Mouse (Mus musculus): ENCODE results near the gene Cdkn1b.

Cdkn1b gene

GRCm38 (mm10) chr6:134968326-134968725 is 48.1 kb downstream of the Cdkn1b start:
- no peak for DNase-seq (ENCODE audit: low read depth, low spot score)

GRCm38 (mm10) chr6:134969498-134969897 is 49.3 kb downstream of the Cdkn1b start:
- DNase-seq (ENCODE audit: low read depth, low spot score) = no peak

GRCm38 (mm10) chr6:134972096-134972495 is 51.9 kb downstream of the Cdkn1b start:
- DNase-seq (ENCODE audit: low read depth, low spot score) = no peak

Measured in embryo, embryonic 11.5 days (tissue).